Mouse (Mus musculus) intestine, embryonic 16.5 days (tissue): ENCODE measurements around the gene Adgrf1. TPM values are rescaled to one million over a fixed set of nuclear protein-coding genes. Genes with fewer than 3 reads are reported as not detected.
"Not testable (repeated sequence)": the region's sequence is repeated elsewhere in the genome, so short reads cannot be mapped to it uniquely, and the experiment has no call there.

Experiments
- ATAC-seq: fragments of 200-750 bp; cut with Nextera tagmentation; 2 replicates; pipeline ENCODE4 v1.8.0; 2017; ENCODE audit warnings: moderate TSS enrichment, moderate library complexity
- H3K27ac ChIP-seq: fragments of 300-500 bp; sonication (generic); 2 replicates; pipeline ENCODE4 v1.5.1; 2014; ENCODE audit warnings: mild to moderate bottlenecking, low read length
- H3K27me3 ChIP-seq: fragments of 300-500 bp; sonication (generic); replicated peaks from 2 replicates; pipeline ENCODE4 v1.6.1; 2014; ENCODE audit warnings: low read length, control low read depth, mixed read lengths; ENCODE audit not compliant: control insufficient read depth, insufficient read depth
- H3K36me3 ChIP-seq: fragments of 300-500 bp; sonication (generic); 2 replicates; pipeline ENCODE4 v1.6.1; 2014; ENCODE audit warnings: low read length, control low read depth; ENCODE audit not compliant: control insufficient read depth, insufficient read depth
- H3K4me1 ChIP-seq: fragments of 300-500 bp; sonication (generic); 2 replicates; pipeline ENCODE4 v1.6.1; 2014; ENCODE audit warnings: low read length, control low read depth, mixed read lengths; ENCODE audit not compliant: control insufficient read depth, insufficient read depth
- H3K4me2 ChIP-seq: fragments of 300-500 bp; sonication (generic); 2 replicates; pipeline ENCODE4 v1.6.1; 2014; ENCODE audit warnings: low read depth, low read length, control low read depth
- H3K4me3 ChIP-seq: fragments of 300-500 bp; sonication (generic); 2 replicates; pipeline ENCODE4 v1.5.1; 2014; ENCODE audit warnings: mild to moderate bottlenecking, low read length
- H3K9ac ChIP-seq: fragments of 300-500 bp; sonication (generic); 2 replicates; pipeline ENCODE4 v1.6.1; 2014; ENCODE audit warnings: low read depth, low read length
- H3K9me3 ChIP-seq: fragments of 300-500 bp; sonication (generic); 2 replicates; pipeline ENCODE4 v1.6.1; 2016; ENCODE audit warnings: low read length, control low read depth; ENCODE audit not compliant: control insufficient read depth
- WGBS: fragments of 180-500 bp; shearing (Covaris S2); extraction: QIAGEN DNeasy Blood & Tissue Kit; methylation state at CpG from one replicate; pipeline ENCODE4 v1.1.7; 2014; 5-methylcytosine and 5-hydroxymethylcytosine counted together
- polyA plus RNA-seq: library from polyadenylated mRNA; unstranded; fragments of >200 nt; fragmentation: Nextera tagmentation; extraction: Ambion mirVana; gene quantifications from 2 replicates; pipeline ENCODE4 v1.2.1, GENCODE M21; 2015

Gene Adgrf1
- polyA plus RNA-seq, 1 experiment from 2014 or later, result 0.12 TPM

GRCm38 (mm10) chr17:43337643-43338042, 67.5 kb downstream of the Adgrf1 start:
- no peak overlapping the region for H3K4me2 ChIP-seq
- H3K27me3 ChIP-seq, result no peaks in the 10 kb centered on the region
- peaks cover under 1% of the 10 kb centered on the region; the same call in 1 of the 2 replicates for H3K4me1 ChIP-seq
- ATAC-seq, result no peak
- no peaks in the 10 kb centered on the region for H3K9me3 ChIP-seq
- no peak overlapping the region for H3K27ac ChIP-seq
- H3K36me3 ChIP-seq, result no peaks in the 10 kb centered on the region
- 71% methylated on average over 2 of the region's 2 CpGs for WGBS
- H3K9ac ChIP-seq, result no peak overlapping the region
- no peak overlapping the region for H3K4me3 ChIP-seq

GRCm38 (mm10) chr17:43338279-43338678, 68.2 kb downstream of the Adgrf1 start:
- H3K27me3 ChIP-seq, result no peaks in the 10 kb centered on the region
- no peak overlapping the region for H3K27ac ChIP-seq
- 84% methylated on average over 3 of the region's 3 CpGs for WGBS
- no peak overlapping the region for H3K4me3 ChIP-seq
- no peaks in the 10 kb centered on the region; the same call in 1 of the 2 replicates for H3K4me1 ChIP-seq
- no peaks in the 10 kb centered on the region for H3K36me3 ChIP-seq
- no peak for ATAC-seq
- H3K9me3 ChIP-seq, result no peaks in the 10 kb centered on the region
- no peak overlapping the region for H3K4me2 ChIP-seq
- H3K9ac ChIP-seq, result no peak overlapping the region

- H3K36me3 ChIP-seq, H3K4me2 ChIP-seq, H3K9ac ChIP-seq, H3K9me3 ChIP-seq, H3K27ac ChIP-seq, H3K27me3 ChIP-seq, ATAC-seq, H3K4me1 ChIP-seq, H3K4me3 ChIP-seq: not testable (repeated sequence)
- 96% methylated on average over 2 of the region's 2 CpGs for WGBS
These were observed 76.4 kb downstream of the Adgrf1 start for GRCm38 (mm10) chr17:43346499-43346898.

GRCm38 (mm10) chr17:43357902-43358539, 87.9 kb downstream of the Adgrf1 start:
- WGBS, result 17% methylated on average over 9 of the region's 9 CpGs
- Histone ChIP-seq H3K9ac (no peak overlapping the region), H3K36me3 (no peaks in the 10 kb centered on the region), H3K27me3 (no peaks in the 10 kb centered on the region), H3K4me3 (no peak overlapping the region), H3K27ac (no peak overlapping the region), H3K9me3 (no peaks in the 10 kb centered on the region), H3K4me2 (no peak overlapping the region), H3K4me1 (peaks cover 10% of the 10 kb centered on the region)
- ATAC-seq, result no peak

DNA sequence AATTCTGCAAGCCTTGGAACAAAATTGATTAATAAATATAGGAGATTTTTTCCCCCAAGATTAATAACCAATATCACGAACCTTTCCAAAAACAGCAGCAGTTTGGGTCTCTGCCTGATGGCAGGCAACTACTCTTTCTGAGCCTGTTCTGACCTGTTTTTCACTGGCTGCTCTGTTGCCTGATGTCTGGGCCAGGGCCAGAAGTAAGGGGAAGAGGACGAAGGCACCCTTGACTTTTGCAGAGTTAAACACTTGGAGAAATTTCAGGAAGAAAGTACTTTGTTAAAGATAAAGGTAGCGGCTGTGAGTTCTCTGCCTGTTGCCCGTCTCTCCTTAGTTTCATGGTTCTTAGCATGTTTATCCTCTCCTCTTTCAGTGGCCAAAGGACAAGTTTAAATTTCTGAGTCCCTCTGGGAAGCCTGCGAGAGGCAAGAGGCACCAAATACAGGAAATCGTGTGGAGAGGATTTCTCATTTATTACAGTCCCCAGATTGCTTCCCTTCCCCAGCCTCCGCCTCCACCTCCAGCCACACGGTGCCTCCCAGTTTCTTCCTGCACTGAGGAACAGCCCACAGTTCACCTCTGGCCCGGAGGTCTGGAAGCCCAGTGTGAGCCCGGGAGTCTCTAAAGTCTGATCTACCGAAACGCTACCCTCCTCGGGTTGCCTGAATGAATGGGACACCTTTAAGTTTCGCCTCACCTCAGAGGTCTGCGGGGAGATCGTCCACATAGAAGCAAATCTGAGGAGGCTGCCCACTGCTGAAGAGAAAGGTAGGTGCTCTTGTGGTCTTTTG, 89.9 kb downstream of the Adgrf1 start, which contains the start of gene Adgrf5:
Adgrf5 (plus strand) TSS at position 626 of the 794 bp plus-strand sequence.
- no peaks in the 10 kb centered on the region for H3K9me3 ChIP-seq
- peak within 1 kb of the TSS; percentile 30 for H3K4me2 ChIP-seq
- H3K9ac ChIP-seq, result peak within 1 kb of the TSS; percentile 48; the same call in 1 of the 2 replicates
- ATAC-seq, result peak; percentile 86
- 28% methylated on average over 16 of the region's 16 CpGs for WGBS
- H3K27me3 ChIP-seq, result no peaks in the 10 kb centered on the region
- H3K36me3 ChIP-seq, result no peaks in the 10 kb centered on the region
- peak within 1 kb of the TSS; percentile 34 for H3K27ac ChIP-seq
- H3K4me3 ChIP-seq, result peak within 1 kb of the TSS; percentile 30
- peaks cover 13% of the 10 kb centered on the region for H3K4me1 ChIP-seq

GRCm38 (mm10) chr17:43361021-43361420, 90.9 kb downstream of the Adgrf1 start:
- no peak for ATAC-seq
- no peaks in the 10 kb centered on the region for H3K36me3 ChIP-seq
- H3K4me3 ChIP-seq, result peak overlapping the region; percentile 30
- H3K4me1 ChIP-seq, result peaks cover 13% of the 10 kb centered on the region
- H3K9me3 ChIP-seq, result no peaks in the 10 kb centered on the region
- 0 out of 2 replicates have a peak overlapping the region, but pooled peaks have one; percentile 13 for H3K4me2 ChIP-seq
- no peak overlapping the region for H3K27ac ChIP-seq
- no peaks in the 10 kb centered on the region for H3K27me3 ChIP-seq
- H3K9ac ChIP-seq, result no peak overlapping the region
- WGBS, result 79% methylated on average over 11 of the region's 11 CpGs

GRCm38 (mm10) chr17:43362362-43362761, 92.2 kb downstream of the Adgrf1 start:
- Histone ChIP-seq H3K4me3 (no peak overlapping the region; the same call in 1 of the 2 replicates), H3K4me2 (no peak overlapping the region), H3K9me3 (no peaks in the 10 kb centered on the region), H3K27ac (no peak overlapping the region; the same call in 1 of the 2 replicates), H3K27me3 (no peaks in the 10 kb centered on the region), H3K4me1 (peaks cover 13% of the 10 kb centered on the region), H3K36me3 (no peaks in the 10 kb centered on the region), H3K9ac (no peak overlapping the region)
- WGBS, result 46% methylated on average over 11 of the region's 11 CpGs
- ATAC-seq, result no peak

DNA sequence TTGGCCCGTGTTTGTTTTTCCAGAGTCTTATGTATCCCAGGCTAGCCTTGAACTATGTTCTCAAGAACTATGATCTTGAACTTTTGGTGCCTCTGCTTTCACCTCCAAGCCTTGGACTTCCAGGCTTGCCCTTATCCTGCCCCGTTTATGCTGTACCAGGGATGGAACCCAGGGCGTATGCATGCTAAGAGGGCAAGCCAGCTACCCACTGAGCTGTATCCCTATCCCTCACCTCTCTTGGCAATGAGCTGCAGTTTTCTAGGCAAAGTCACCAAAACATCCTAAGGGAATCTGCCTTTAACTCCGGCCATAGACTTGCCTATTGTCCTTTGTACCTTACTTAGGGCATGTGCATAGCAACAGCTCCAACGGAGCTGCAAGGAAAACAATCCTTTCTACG, 92.8 kb downstream of the Adgrf1 start:
- H3K4me2 ChIP-seq, result no peak overlapping the region
- H3K9me3 ChIP-seq, result no peaks in the 10 kb centered on the region
- 70% methylated on average over 6 of the region's 6 CpGs for WGBS
- no peak overlapping the region for H3K9ac ChIP-seq
- no peaks in the 10 kb centered on the region for H3K36me3 ChIP-seq
- peaks cover 13% of the 10 kb centered on the region for H3K4me1 ChIP-seq
- ATAC-seq, result no peak
- H3K4me3 ChIP-seq, result no peak overlapping the region
- no peak overlapping the region; the same call in 1 of the 2 replicates for H3K27ac ChIP-seq
- no peaks in the 10 kb centered on the region for H3K27me3 ChIP-seq

DNA sequence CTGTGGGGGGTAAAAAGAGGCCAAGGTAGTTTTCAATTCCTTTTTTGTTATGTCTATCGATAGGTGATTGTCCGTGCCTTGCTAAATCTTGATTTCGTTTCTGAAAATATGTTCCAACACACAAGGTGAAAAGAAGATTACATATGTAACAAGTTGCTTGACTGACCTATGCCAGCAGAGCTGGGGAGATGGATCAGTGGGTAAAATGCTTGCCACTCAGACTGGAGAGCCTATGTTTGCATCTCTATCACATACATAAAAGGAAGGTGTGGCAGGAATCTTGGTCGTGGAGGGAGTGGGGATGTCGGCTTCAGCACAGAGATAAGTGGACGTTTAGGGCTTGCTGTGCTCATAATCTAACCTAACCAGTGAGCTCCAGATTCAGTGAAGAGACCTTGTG, 93.8 kb downstream of the Adgrf1 start:
- Histone ChIP-seq H3K27me3 (no peaks in the 10 kb centered on the region), H3K4me1 (peaks cover 13% of the 10 kb centered on the region), H3K27ac (no peak overlapping the region), H3K4me3 (no peak overlapping the region), H3K9me3 (no peaks in the 10 kb centered on the region), H3K9ac (no peak overlapping the region), H3K4me2 (no peak overlapping the region), H3K36me3 (no peaks in the 10 kb centered on the region)
- ATAC-seq, result no peak
- 57% methylated on average over 6 of the region's 6 CpGs for WGBS
